Mouse (Mus musculus) right cerebral cortex, postnatal 4 days (tissue): ENCODE results near the gene Arl3.

ENCODE experiments used
- DNase-seq: peaks from one replicate; pipeline ENCODE4 v3.0.0-alpha.2; 2022

Gene Arl3

DNA sequence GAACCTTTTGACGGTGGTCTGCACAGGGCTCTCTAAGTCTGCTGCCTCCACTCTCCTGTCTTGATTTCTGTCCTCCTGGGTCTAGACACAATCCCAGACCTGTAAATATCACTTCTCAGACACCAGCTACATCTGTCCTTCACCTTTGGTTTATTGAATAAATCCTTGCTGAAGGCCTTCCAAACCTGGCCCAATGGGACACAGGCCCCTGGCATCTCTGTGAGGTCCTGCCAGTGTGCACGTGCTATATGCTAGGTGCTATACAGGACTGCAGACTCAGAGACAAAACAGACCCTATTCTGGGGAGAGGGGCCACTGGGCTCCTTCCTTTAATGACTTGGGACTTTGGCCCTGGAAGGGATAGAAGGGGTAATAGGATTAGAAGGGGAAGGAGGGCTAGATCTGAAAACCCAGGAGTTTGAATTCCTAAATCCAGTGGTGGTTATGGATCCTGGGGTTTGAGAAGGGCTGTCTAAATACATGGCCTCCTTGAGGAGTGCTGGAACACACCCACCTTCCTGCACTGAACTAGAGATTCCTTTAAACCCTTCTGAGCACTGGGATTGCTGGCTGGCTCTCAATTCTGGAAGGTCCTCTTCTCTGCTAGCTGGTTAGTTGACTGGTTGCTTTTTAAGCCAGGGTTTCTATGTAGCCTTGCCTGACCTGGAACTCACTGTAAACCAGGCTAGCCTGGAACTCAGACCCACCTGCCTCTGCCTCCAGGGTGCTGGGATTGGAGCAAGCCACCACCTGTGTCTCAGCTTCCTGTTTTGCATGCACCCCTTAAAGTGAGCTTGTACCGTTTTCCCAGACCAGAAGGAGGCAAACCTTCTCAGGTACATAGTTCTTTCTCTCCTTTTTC lies 56.1 kb downstream of the Arl3 start:
- no peak for DNase-seq

DNA sequence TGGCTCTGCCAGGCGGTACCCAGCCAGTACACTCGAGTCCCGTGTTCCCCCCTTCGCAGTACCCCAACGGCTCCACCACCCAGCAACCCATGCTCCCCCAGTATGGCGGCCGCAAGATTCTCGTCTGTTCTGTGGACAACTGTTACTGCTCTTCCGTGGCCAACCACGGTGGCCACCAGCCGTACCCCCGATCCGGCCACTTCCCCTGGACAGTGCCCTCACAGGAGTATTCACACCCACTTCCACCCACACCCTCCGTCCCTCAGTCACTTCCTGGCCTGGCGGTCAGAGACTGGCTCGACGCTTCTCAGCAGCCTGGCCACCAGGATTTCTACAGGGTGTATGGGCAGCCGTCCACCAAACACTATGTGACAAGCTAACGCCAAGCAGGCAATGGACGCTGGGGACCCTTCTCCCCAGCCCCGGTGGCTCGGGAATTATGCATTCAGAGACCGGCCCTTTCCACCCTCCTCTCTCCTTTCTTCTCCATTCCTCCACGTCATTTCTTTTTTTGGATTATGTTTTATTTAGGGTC lies 57.6 kb downstream of the Arl3 start:
- no peak for DNase-seq

DNA sequence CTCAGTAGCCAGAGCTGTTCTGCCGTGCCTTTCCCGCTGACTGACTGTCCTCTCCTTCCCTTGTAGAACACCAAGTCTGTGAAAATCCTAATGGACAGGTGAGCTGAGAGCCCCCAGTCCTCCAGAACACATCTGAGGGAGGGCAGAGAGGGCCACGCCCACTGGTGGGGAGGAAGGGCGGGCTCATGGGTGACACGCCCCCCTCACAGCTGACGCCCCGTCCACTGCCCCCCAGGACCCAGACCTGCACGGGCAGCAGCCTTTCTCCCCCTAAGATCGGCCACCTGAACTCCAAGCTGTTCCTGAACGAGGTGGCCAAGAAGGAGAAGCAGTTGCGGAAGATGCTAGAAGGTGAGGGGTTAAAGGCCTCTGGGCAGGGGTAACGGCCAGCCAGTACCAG lies 58.6 kb downstream of the Arl3 start:
- no peak for DNase-seq

DNA sequence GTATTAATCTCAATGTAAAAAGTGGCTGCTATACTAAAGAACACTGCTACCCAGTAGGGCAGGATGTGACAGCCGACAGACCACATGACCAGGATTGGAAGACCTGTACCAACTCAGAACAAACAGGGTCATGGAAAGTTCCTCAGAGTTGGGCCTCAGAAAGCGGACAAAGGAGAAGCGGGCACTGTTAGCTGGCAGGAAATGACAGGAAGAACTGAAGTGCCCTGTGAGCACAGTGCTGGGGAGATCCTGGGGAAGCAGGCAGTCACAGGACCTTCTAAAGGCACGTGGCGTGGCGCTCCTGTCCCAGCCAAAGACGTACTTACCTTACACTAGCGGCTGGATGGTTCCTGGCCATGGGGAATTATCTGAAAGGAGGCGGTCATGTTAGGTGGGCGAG lies 61.7 kb downstream of the Arl3 start:
- DNase-seq, result no peak

DNA sequence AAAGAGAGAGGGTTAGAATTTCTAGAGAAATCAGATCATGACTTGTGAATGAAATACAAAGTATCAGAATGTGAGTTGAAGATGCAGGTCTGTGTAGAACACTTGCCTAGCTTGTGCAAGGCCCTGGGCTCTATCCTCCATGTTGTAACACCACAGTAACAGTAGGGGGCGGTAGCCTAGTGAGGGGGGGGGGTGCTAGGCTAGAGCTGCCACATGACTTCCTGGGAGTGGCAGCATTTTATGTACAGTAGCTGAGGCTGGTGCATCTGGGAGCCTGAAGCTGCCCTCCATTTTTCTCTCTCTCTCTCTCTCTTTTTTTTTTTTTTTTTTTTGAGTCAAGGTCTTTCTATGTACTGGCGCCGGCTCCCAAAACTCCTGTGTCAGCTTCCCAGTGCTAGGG lies 62.2 kb downstream of the Arl3 start:
- DNase-seq, result no peak

DNA sequence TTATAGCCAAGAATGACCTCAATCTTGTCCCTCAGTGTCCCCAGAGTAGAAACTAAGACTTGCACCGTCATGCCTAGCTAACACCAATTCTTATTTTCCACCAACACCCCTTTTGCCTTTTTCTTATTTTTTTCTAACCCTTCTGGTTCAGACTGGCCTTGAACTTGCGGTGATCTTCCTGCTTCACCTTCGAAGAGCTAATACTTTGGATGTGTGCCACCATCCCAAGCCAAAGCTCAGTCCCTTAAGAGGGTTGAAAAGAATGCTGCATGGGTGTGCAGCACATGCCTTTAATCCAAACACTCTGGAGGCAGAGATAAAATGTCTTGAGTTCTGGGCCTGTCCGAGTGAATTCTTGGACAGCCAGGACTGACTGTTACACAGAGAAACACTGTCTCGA lies 62.6 kb downstream of the Arl3 start:
- DNase-seq, result no peak

DNA sequence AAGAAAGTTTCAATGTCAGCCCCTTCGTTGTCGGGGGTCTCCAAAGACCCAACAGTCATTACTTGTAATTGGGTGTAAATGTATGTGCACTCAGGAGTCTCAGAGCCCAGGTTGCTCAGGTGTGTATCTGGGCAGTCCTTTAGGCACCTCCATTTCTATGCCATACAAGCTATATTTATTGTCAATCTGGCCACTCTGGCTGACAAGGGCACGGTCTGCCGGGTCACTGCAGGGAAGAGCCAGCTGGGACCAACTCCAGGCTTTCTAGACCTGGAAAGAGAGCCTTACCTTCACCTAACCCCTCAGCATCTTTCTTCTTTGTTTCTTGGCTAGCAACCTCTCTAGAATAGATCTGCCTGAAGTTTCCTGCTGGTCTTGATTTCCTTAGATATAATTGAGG lies 63.3 kb downstream of the Arl3 start:
- DNase-seq, result no peak

DNA sequence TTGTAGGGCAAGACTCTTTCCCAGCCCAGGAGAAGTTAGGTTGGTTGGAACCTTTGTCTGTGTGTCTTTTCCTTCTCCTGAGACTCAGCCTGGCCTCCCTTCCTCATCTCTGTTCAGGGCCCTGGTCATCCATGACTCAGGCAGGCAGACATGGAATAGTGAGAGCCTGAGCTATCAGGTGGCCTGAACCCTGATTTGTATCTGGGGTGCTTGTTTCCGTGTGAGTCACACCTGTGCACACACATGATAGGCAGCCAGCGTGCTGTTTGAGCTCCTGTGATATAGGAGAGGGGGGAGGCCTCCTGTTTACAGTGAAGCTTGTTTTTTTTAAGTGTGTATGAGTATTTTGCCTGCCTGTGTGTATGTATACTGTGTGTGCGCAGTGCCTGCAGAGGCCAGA lies 63.8 kb downstream of the Arl3 start:
- DNase-seq, result no peak

DNA sequence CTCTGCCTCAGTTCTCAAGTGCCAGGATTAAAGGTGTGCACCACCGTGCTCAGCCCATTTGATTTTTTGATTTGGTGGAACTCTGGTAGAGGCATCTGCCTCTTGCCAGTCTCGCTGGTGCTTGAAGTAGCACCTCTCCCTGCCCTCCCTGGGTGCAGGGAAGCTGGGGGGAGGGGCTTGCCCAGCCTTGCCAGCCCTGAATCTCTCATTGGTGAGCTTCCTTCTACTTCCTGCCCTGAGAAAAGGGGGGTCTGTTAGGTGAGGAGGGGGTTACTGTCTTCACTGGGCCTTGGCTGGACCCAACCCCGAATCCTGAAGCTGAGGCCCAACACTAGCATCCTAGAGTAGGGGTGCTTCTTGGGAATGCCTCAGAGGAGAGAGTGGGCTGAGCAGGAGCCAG lies 64.3 kb downstream of the Arl3 start:
- DNase-seq, result no peak

DNA sequence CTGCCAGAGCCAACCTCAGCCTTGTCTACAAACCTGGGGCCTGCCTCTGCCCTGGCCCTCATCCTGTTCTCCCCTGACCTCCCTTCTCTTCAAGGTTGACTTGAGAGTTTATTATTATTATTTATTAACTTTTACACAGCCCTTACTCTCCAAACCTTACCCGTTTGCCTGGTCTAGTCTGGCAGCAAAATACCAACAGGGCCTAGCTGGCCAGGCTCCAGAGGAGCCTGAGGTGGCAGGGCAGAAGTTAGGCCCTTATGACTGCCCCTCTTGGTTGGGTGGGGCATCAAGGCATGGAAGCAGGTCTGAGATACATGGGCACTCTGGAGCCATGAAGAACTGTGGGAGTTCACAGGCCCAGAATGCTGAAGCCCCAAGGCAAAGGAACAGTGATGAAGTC lies 65.2 kb downstream of the Arl3 start:
- DNase-seq, result no peak

DNA sequence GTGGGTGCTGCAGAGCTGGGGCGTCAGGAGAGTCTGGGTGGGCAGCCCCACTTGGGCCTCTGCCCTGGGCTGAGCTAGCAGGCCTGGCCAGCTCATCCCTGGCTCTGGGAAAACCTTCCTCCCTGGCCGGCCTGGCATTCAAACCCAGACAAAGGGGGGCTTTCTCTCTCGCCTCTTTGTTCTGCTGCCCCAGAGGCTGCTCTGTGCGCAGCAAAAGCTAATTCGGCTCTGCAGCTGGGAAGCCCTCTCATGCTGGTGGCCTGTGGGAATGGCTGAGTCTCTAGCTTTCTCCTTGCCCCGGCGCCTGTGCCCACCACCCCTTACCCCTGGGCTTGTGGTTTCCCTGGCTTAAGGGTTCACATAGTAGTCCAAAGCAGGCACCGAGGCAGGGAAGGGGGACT lies 65.8 kb downstream of the Arl3 start:
- no peak for DNase-seq

DNA sequence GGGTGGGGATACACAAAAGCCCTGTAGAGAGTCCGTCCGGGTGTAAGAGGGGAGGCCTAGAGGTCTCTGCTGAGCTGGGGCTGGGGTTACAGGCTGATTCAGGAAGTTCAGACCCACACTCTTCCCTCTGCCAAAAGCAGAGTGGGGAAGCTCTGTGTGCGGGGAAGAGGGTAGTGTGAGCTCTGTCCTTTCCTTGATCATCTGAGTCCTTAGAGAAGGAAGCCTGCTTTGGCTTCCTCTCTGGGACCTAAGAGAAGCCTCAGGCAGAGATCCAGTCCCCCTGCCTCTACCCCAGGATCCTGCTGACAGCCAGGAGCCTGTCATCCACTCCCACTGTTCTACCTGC lies 66.7 kb downstream of the Arl3 start:
- DNase-seq, result no peak

DNA sequence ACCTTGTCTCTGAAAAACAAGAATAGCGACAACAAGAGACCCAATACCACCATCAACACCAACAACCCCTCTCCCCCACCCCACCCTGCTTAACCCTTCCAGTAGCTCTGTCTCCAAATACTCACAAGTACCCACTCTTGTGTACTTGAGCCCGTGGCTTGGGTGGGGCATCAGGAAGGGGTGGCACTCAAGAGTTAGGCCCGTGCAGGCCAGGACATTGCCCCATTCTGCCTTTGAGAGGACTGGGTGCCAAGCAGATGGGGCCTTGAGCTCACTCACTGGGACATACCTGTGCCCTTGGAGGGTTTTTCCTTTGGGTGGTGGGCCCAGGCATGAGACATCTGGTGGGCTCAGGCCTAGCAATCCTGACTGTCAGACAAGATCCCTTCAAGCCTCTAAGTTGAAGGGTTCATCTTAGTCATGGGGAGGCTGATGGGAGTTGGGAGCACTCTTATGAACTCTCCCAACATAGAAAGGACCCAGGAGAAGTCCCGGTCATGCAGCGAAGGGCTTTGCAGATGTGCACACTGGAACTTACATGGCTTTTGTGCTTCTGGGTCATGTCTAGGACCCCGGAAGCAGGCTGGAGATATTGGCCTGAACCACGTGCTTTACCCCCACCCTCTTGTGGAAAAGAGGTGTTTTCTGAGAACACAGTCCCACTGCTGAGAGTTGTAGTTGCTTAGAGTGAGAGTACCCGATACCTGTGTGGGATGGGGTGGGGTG lies 67.2 kb downstream of the Arl3 start:
- no peak for DNase-seq

DNA sequence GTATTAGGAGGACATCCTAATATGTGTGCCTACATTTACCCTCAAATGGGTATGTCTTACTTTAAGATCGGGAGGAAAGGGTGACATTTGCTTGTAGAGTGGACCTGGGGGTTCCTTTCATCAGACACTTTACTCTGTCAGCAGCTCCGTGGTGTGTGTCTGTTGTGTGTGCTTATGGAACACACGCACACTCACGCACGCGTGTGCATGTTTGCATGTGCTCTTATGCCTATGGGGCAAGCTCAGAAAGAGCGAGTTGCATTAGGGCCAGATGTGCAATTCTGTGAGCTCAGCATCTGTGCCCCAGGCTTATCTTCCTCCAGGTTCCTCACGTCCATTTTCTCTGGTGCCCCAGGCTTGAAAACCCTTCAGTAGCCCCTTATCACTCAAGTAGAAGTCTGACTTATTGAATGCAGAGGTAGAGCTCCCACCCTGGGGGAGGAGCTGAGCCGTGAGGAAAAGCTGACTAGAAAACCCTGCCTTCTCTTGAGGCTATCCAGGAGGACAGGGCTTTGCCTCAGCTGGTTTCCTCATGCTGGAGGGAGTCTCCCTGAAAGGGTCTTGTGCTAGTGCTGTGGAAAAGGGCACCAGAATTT lies 68.1 kb downstream of the Arl3 start:
- DNase-seq, result no peak

DNA sequence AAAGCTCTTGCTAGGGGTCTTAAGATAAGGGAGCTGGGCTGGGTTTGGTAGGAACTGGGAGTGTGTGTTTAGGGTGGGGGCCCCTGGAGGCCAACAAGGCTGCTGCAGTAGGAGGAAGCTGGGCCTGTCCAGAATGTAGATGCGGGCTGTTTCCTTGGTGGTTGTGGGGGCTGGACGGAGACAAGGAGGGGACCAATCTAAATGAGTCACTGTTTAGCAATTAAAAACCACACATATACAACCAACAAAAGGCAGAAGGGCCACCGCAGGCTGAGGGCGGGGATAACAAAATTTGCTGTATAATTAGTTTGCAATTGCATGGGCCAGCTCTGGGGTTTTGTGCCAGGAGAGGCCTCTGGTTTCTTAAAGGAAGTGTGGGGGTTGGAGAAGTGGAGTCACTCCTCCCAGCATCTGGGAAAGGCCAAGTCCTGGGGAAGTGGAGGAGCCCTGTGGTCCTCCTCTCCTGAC lies 68.9 kb downstream of the Arl3 start:
- no peak for DNase-seq

DNA sequence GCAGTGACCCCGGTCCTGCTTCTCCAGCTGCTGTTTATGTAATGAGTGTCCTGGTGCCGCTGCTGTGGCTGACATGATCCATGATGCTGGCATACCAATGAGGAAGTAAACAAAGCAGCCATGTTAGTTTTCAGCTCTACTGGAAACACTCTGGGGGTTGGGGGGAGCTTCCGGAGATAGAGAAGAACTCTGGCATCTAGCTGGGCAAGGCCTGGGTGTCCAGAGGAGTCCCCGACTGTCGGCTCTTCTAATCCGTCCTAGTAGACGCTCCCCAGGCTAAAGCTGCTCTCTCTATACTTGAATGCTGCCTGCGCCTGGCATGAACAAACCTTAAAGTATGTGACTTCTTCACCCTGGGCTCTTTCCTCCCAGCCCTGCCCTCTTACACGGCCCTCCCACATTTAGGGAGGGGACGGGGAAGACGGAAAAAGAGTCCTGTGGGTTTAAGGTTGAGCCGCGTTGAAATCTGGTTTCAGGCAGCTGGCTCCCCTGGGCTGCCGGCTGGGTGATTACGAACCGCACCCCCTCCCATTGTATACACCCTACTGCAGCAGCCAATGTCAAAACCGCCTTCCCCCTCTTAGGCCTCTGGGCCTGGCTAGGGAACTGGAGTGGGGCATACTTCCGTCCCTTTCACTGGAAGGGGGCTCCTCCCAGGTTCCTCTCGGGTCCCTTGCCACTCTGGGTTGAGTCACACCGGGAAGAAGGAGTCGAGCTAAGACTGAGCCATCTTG lies 69.5 kb downstream of the Arl3 start:
- DNase-seq, result no peak

DNA sequence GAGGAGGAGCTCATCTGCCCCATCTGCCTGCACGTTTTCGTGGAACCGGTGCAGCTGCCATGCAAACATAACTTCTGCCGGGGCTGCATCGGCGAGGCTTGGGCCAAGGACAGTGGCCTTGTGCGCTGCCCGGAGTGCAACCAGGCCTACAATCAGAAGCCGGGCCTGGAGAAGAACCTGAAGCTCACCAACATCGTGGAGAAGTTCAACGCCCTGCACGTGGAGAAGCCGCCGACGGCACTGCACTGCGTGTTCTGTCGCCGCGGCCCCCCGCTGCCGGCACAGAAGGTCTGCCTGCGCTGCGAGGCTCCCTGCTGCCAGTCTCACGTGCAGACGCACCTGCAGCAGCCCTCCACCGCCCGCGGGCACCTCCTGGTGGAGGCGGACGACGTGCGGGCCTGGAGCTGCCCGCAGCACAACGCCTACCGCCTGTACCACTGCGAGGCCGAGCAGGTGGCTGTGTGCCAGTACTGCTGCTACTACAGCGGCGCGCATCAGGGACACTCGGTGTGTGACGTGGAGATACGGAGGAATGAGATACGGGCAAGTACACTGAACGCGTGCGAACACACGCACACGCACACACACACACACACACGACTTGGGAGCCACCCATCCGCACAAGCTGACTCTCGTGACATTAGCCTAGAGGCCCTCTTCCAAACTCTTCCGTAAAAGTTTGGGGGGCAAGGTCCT lies 70.4 kb downstream of the Arl3 start:
- DNase-seq, result peak; percentile 83

DNA sequence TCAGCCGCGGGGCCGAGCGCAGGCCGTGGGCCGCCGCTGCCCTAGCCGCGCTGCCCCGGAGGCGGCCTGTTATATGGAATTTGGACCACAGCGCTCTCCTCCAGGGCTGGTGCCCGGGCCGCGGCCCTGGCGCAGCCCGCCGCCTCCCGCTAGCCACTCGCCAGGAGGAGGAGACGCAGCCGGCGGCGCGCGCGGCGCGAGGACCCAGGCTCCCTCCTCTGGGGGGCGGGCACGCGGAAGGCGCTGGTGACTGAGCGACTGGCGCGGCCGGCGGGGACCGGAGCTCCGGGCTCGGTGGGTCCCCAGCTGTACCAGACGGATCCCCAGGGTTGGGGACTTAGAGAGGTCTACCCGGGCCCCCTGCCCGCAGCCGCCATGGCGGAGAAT lies 70.9 kb downstream of the Arl3 start:
- peak; percentile 74 for DNase-seq

DNA sequence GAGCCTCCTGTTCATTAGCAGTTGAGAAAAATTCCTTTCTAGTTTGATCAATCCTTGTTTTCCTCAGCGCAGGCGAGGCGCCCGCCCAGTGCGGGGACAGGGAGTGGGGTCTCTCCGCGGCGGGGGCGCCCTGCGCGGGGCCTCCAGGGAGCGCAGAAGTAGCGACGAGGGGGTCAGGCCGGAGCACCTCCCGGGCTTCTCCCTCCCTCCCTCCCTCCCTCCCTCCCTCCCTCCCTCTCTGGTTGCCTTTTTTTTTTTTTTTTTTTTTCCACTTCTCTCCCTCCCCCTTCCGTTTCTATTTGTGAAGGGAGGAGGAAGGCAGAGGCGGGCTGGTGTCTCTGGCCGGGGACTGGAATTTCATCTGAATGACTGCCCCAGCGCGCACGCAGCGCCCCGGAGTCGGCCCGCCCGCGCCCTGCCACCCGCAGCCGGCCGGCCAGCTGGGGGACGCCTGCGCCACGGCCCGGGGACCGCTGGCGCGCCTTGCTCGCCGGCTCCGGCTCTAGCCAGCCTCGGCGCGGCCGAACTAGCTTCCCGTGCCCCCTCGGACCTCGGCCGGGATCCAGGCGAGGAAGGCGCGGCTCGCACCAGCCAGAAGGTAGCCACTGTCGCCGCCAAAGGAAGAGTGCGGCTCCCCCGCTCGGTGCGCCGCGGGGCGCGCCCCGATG lies 71.5 kb downstream of the Arl3 start, which contains the start of gene Trim8:
Trim8 (plus strand) TSS at position 302 of the 668 bp plus-strand sequence.
- peak; percentile 72 for DNase-seq

DNA sequence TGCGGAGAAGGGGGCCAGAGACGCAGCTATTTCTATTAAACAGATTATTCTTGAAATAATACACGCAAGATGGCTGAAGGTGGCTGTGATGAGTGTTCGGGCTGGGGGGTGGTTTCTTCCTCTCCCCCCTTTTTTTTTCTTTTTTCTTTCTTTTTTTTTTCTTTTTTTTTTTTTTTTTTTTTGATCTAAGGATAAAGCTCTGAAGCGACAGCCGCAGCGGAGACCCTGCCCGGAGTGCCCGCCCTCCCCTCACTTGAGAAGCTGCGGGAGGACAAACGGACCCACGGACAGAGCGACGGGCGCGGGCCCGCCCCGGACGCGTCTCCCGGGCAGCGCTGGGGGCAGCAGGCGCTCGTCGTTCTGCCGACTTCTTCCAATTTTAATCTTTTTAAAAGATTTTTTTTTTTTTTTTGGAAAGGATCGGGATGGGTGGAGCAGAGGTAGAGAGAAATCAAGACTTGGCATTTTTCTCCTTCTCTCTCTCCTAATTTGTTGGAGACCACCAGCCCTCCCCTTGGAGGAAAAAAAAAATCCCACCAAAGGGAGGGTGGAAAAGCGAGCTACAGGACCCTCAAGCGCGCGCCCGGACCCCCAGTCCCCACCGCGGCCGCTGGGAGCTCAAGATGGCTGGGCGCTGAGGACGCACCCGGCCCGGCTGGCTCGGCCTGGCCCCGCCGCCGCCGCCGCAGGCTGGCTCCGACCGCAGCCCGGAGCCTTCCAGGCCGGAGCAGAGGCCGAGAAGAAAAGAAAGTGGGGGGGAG lies 72.2 kb downstream of the Arl3 start:
- peak; percentile 69 for DNase-seq
